Mouse (Mus musculus) skeletal muscle tissue, postnatal 0 days (tissue): ENCODE results near the gene Slc12a5. TPM values are rescaled to one million over a fixed set of nuclear protein-coding genes. Genes with fewer than 3 reads are reported as not detected.

Experiments
- polyA plus RNA-seq: library from polyadenylated mRNA; unstranded; fragments of >200 nt; fragmentation: Nextera tagmentation; extraction: Ambion mirVana; gene quantifications from 2 replicates; pipeline ENCODE4 v1.2.1, GENCODE M21; 2015

Slc12a5 gene
- 0.22 and 0.23 TPM in 2 replicates for polyA plus RNA-seq

DNA sequence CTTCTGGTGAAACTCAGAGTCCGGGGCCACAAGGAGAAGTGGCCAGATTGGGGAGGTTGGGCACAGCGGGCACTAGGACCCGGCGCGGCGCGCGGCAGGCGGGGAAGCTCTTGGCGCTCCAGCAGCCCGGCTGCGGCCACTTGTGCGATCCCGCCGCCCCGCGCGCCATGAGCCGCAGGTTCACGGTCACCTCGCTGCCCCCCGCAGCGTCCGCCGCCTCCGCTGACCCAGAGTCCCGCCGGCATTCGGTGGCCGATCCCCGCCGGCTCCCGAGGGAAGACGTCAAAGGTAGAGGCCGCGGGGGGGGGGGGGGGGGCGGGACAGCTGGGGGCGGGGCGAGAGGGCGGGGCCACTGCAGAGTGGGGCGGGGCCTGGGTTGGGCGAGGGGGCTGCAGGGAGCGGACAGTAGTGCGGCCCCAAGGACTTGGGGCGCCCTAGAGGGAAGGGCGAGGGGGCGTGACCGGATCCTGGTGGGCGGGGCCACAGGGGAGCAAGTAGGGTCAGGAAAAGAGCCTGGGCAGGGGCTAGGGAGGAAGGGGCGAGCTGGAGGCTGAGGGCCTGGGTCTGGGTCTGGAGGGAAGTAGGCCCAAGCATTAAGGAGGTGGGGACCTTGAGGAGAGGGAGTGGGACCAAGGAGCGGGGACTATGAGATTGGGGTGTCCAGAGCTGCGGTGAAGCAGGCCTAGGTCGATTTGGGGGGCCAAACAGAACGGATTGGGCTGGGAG is at the start of gene Slc12a5:
Gene Slc12a5, plus strand, starts transcription at position 87 of the 726 bp plus-strand sequence.

DNA sequence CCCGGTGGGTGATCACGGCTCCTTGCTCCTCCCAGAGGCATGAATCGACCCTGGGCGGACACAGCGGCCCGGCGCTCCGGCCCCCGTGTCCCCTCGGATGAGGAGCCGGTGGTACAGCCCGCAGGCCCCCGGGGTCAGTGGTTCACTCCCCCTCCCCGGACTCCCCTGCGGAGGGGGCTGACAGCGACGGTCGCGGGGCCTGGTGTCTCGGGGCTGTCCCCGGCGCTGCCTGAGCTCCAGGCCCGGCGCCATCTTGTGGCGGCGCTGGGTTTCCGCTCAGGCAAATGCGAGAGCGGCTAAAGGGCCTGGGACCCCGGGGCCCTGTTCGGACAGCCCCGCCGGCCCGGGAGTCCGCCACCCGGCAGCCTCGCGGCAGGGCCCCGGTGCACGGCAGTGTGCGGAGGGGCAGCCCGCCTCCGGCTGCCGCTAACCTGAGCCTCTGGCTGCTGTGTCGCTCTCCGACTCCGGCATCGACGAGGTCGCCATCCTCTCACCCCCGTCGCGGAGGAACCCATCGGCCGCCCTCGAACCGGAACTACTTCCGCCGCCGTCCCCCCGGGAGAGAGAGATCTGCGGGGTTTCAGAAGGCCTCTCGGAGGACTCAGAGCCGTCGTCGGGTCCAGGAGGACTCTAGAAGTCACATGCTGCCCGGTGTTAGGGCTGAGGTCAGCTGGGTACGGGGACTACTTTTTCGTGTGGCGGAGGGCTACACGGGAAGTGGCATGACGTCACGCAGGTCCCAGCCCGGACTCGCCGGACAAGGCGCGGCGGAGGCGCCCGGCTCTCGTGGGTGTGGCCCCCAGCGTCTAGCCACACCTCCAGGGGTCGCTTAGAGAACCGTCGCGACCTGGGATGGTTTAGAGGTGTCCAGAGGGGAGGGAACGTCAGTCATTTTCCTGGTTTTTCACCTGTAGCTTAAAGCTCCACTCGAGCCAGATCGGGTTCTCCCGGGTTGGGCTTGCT is 49.2 kb upstream of the Slc12a5 start, which contains the start of gene Zfp335:
Gene Zfp335, minus strand, starts transcription at position 672 of the 963 bp plus-strand sequence.

DNA sequence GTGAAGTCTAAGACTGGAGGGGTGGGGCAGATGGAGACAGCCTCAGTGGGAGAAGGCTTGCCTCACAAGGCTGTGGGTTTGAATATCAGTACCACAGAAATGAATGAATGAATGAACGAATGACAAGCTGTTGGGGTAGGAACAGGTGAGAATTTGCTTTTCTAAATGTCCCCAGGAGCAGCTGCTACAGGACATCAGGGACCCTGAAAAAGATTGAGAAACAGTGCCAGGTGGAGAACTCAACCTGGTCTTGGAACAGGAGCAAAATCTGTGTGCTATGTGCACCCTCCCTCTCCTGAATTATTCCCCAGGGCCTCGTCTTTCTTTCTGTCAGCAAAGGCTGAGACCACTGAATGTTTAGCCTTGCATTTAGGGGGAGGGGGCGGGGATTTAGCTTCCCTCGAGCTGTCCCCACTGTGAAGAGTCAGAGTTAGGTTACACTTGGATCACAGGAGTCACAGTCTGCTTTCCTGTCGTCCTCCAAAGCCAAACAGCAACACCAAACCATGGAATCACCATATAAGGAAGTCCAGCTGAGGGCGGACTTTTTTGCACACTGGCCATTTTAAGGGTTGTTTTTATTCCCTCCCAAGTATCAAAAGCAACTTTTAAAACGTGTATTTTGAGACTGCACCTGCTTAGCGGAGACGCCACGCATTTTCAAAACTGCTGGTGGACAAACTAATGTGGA is 20.3 kb upstream of the Slc12a5 start, which contains the start of gene Mmp9:
Gene Mmp9, plus strand, starts transcription at position 641 of the 691 bp plus-strand sequence.

DNA sequence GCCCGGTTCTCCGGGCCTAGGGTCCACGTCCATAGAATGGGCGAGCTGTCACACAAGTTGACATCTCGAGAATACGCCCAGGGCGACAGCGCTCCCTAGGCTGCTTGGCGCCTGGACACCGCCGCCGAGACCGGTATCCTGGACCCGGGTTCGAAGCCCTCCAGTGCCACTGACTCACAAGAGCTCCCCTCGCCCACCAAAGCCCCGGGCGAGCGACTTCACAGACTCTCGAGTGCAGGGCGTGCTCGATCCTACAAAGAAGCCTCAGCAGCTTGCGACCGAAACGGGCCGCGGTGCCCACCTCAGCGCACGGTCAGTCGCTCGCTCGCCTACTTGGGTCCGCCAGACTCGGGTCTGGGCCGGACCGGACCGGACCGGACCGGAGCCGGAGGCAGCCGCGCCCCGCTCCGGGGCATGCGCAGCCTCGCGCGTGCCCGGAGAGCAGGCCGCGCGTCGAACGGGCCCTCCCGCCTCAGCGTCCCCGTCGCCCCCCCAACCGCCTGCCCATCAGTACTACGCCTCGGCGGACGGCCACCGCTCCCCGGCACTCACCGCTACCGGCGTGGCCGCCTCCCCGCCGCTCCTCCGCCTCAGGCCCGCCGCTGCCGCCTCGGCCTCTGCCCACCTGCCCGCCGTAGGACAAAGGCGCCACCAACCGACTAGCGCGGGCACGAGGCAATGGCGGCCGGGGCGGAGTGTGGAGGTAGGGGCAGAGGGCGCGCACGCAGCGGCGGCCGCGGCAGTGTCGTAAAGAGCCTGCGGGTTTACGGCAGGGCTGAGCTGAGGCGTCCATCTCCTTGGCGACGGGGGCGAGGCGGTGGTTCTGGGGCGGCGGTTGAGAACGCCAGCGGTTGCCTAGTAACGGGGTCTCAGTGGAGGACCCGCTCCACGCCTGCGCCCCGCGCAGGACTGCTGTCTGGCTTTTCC is 73.8 kb downstream of the Slc12a5 start, which contains the start of gene Ncoa5:
Gene Ncoa5, minus strand, starts transcription at position 737 of the 927 bp plus-strand sequence.

Other genes with a start within 250 kb of the Slc12a5 start
- not detected in 2 replicates for gene Spint5, start 245.5 kb upstream of the Slc12a5 start, polyA plus RNA-seq
- 0.14 and 0.29 TPM in 2 replicates for gene Wfdc3, start 214.9 kb upstream of the Slc12a5 start, polyA plus RNA-seq
- 51.2 and 54.3 TPM in 2 replicates for gene Dnttip1, start 214.8 kb upstream of the Slc12a5 start, polyA plus RNA-seq
- 67.3 and 77.7 TPM in 2 replicates for gene Ube2c, start 190.9 kb upstream of the Slc12a5 start, polyA plus RNA-seq
- 22,389 and 24,028 TPM in 2 replicates for gene Tnnc2, start 180.8 kb upstream of the Slc12a5 start, polyA plus RNA-seq
- gene Snx21, start 175.0 kb upstream of the Slc12a5 start, polyA plus RNA-seq, result 31.1 and 33.0 TPM in 2 replicates
- 10.2 and 11.7 TPM in 2 replicates for gene Acot8, start 155.9 kb upstream of the Slc12a5 start, polyA plus RNA-seq
- 2.0 TPM in 2 replicates for gene Zswim3, start 155.7 kb upstream of the Slc12a5 start, polyA plus RNA-seq
- 5.9 and 6.8 TPM in 2 replicates for gene Zswim1, start 138.1 kb upstream of the Slc12a5 start, polyA plus RNA-seq
- not detected in 2 replicates for gene Spata25, start 132.3 kb upstream of the Slc12a5 start, polyA plus RNA-seq
- 105 and 116 TPM in 2 replicates for gene Ctsa, start 127.9 kb upstream of the Slc12a5 start, polyA plus RNA-seq
- gene Neurl2, start 127.3 kb upstream of the Slc12a5 start, polyA plus RNA-seq, result 56.5 and 63.5 TPM in 2 replicates
- 5.9 and 7.4 TPM in 2 replicates for gene Pltp, start 103.1 kb upstream of the Slc12a5 start, polyA plus RNA-seq
- gene Pcif1, start 81.5 kb upstream of the Slc12a5 start, polyA plus RNA-seq, result 41.4 and 42.2 TPM in 2 replicates
- gene Zfp335, start 49.0 kb upstream of the Slc12a5 start, polyA plus RNA-seq, result 4.0 and 4.3 TPM in 2 replicates
- 0.91 and 1.1 TPM in 2 replicates for gene Mmp9, start 20.0 kb upstream of the Slc12a5 start, polyA plus RNA-seq
- 17.6 and 18.6 TPM in 2 replicates for gene Ncoa5, start 74.1 kb downstream of the Slc12a5 start, polyA plus RNA-seq
- gene Cd40, start 94.8 kb downstream of the Slc12a5 start, polyA plus RNA-seq, result 2.4 and 3.5 TPM in 2 replicates
- gene 1700025C18Rik, start 129.9 kb downstream of the Slc12a5 start, polyA plus RNA-seq, result not detected in 2 replicates